Mouse (Mus musculus): ENCODE measurements around the gene Uso1. TPM values are rescaled to one million over a fixed set of nuclear protein-coding genes. Genes with fewer than 3 reads are reported as not detected.

Gene Uso1
- polyA plus RNA-seq, 1 experiment from 2014 or later, result 61.5 TPM

GRCm38 (mm10) chr5:92206121-92206520 is 68.4 kb downstream of the Uso1 start:
- H3K4me3 ChIP-seq (ENCODE audit: low read depth, low read length), result no peak overlapping the region
- no peak overlapping the region for H3K9ac ChIP-seq (ENCODE audit: low read depth, low read length)
- H3K27me3 ChIP-seq (replicated peaks; ENCODE audit: control insufficient read depth, insufficient read depth, low read length), result no peaks in the 10 kb centered on the region
- ATAC-seq, result no peak
- peaks cover 19% of the 10 kb centered on the region for H3K36me3 ChIP-seq (ENCODE audit: control insufficient read depth, insufficient read depth)
- WGBS, result 62% methylated on average over 6 of the region's 6 CpGs
- 0 out of 2 replicates have a peak overlapping the region, but pooled peaks have one; percentile 1 for H3K27ac ChIP-seq (ENCODE audit: low read depth, low read length)
- H3K4me1 ChIP-seq (replicated peaks; ENCODE audit: control insufficient read depth, insufficient read depth, low read length), result peaks cover 5% of the 10 kb centered on the region; the same call in 1 of the 2 replicates
- TF ChIP-seq CTCF (IDR thresholded peaks at IDR 0.05; ENCODE audit: low read depth), result no peak
- no peaks in the 10 kb centered on the region for H3K9me3 ChIP-seq (ENCODE audit: control insufficient read depth)
- H3K4me2 ChIP-seq (replicated peaks; ENCODE audit: low read depth), result no peak overlapping the region

GRCm38 (mm10) chr5:92210205-92210604 is 72.5 kb downstream of the Uso1 start:
- Histone ChIP-seq H3K4me3 (ENCODE audit: low read depth, low read length) (no peak overlapping the region), H3K9ac (ENCODE audit: low read depth, low read length) (no peak overlapping the region), H3K27ac (ENCODE audit: low read depth, low read length) (no peak overlapping the region), H3K4me1 (replicated peaks; ENCODE audit: control insufficient read depth, insufficient read depth, low read length) (no peaks in the 10 kb centered on the region), H3K36me3 (ENCODE audit: control insufficient read depth, insufficient read depth) (no peaks in the 10 kb centered on the region), H3K27me3 (replicated peaks; ENCODE audit: control insufficient read depth, insufficient read depth, low read length) (no peaks in the 10 kb centered on the region), H3K4me2 (replicated peaks; ENCODE audit: low read depth) (no peak overlapping the region), H3K9me3 (ENCODE audit: control insufficient read depth) (no peaks in the 10 kb centered on the region)
- no peak for ATAC-seq
- peak; percentile 32; the same call in 1 of the 2 replicates for TF ChIP-seq CTCF (IDR thresholded peaks at IDR 0.05; ENCODE audit: low read depth)
- 37% methylated on average over 8 of the region's 8 CpGs for WGBS

GRCm38 (mm10) chr5:92212231-92212630 is 74.5 kb downstream of the Uso1 start:
- 87% methylated on average over 4 of the region's 4 CpGs for WGBS
- H3K36me3 ChIP-seq (ENCODE audit: control insufficient read depth, insufficient read depth), result no peaks in the 10 kb centered on the region

GRCm38 (mm10) chr5:92215308-92215707 is 77.6 kb downstream of the Uso1 start, which contains the start of gene U90926:
U90926 (minus strand) TSS chr5:92215408.
- Histone ChIP-seq H3K36me3 (ENCODE audit: control insufficient read depth, insufficient read depth) (no peaks in the 10 kb centered on the region), H3K27me3 (replicated peaks; ENCODE audit: control insufficient read depth, insufficient read depth, low read length) (no peaks in the 10 kb centered on the region), H3K27ac (ENCODE audit: low read depth, low read length) (no peak within 1 kb of the TSS), H3K9me3 (ENCODE audit: control insufficient read depth) (no peaks in the 10 kb centered on the region), H3K4me1 (replicated peaks; ENCODE audit: control insufficient read depth, insufficient read depth, low read length) (no peaks in the 10 kb centered on the region), H3K4me3 (ENCODE audit: low read depth, low read length) (no peak within 1 kb of the TSS), H3K9ac (ENCODE audit: low read depth, low read length) (no peak within 1 kb of the TSS), H3K4me2 (replicated peaks; ENCODE audit: low read depth) (no peak within 1 kb of the TSS)
- 80% methylated on average over 4 of the region's 4 CpGs for WGBS
- TF ChIP-seq CTCF (IDR thresholded peaks at IDR 0.05; ENCODE audit: low read depth), result no peak
- ATAC-seq, result no peak

More at GRCm38 (mm10) chr5:92212231-92212630, 74.5 kb downstream of the Uso1 start:
- H3K27ac ChIP-seq (ENCODE audit: low read depth, low read length), result no peak overlapping the region
- no peaks in the 10 kb centered on the region for H3K9me3 ChIP-seq (ENCODE audit: control insufficient read depth)
- peak; percentile 61 for ATAC-seq
- TF ChIP-seq CTCF (IDR thresholded peaks at IDR 0.05; ENCODE audit: low read depth), result no peak
- H3K4me3 ChIP-seq (ENCODE audit: low read depth, low read length), result no peak overlapping the region
- no peak overlapping the region for H3K9ac ChIP-seq (ENCODE audit: low read depth, low read length)
- H3K4me2 ChIP-seq (replicated peaks; ENCODE audit: low read depth), result no peak overlapping the region
- H3K27me3 ChIP-seq (replicated peaks; ENCODE audit: control insufficient read depth, insufficient read depth, low read length), result no peaks in the 10 kb centered on the region
- no peaks in the 10 kb centered on the region for H3K4me1 ChIP-seq (replicated peaks; ENCODE audit: control insufficient read depth, insufficient read depth, low read length)

- no peaks in the 10 kb centered on the region for H3K9me3 ChIP-seq (ENCODE audit: control insufficient read depth)
- H3K4me1 ChIP-seq (replicated peaks; ENCODE audit: control insufficient read depth, insufficient read depth, low read length), result no peaks in the 10 kb centered on the region
- no peaks in the 10 kb centered on the region for H3K27me3 ChIP-seq (replicated peaks; ENCODE audit: control insufficient read depth, insufficient read depth, low read length)
- H3K36me3 ChIP-seq (ENCODE audit: control insufficient read depth, insufficient read depth), result no peaks in the 10 kb centered on the region
- H3K9ac ChIP-seq (ENCODE audit: low read depth, low read length), result no peak overlapping the region
- H3K4me2 ChIP-seq (replicated peaks; ENCODE audit: low read depth), result no peak overlapping the region
- no peak for TF ChIP-seq CTCF (IDR thresholded peaks at IDR 0.05; ENCODE audit: low read depth)
- WGBS, result 67% methylated on average over 17 of the region's 17 CpGs
- no peak for ATAC-seq
- no peak overlapping the region for H3K27ac ChIP-seq (ENCODE audit: low read depth, low read length)
- no peak overlapping the region for H3K4me3 ChIP-seq (ENCODE audit: low read depth, low read length)
Measured at GRCm38 (mm10) chr5:92218915-92219793, 81.4 kb downstream of the Uso1 start.

- 63% methylated on average over 6 of the region's 6 CpGs for WGBS
- H3K27ac ChIP-seq (ENCODE audit: low read depth, low read length), result no peak overlapping the region
Measured at GRCm38 (mm10) chr5:92219826-92220225, 82.1 kb downstream of the Uso1 start.

More at GRCm38 (mm10) chr5:92219826-92220225, 82.1 kb downstream of the Uso1 start:
- no peak overlapping the region for H3K4me2 ChIP-seq (replicated peaks; ENCODE audit: low read depth)
- ATAC-seq, result no peak
- no peaks in the 10 kb centered on the region for H3K27me3 ChIP-seq (replicated peaks; ENCODE audit: control insufficient read depth, insufficient read depth, low read length)
- no peak for TF ChIP-seq CTCF (IDR thresholded peaks at IDR 0.05; ENCODE audit: low read depth)
- H3K4me3 ChIP-seq (ENCODE audit: low read depth, low read length), result no peak overlapping the region
- no peak overlapping the region for H3K9ac ChIP-seq (ENCODE audit: low read depth, low read length)
- H3K9me3 ChIP-seq (ENCODE audit: control insufficient read depth), result no peaks in the 10 kb centered on the region
- H3K36me3 ChIP-seq (ENCODE audit: control insufficient read depth, insufficient read depth), result no peaks in the 10 kb centered on the region
- H3K4me1 ChIP-seq (replicated peaks; ENCODE audit: control insufficient read depth, insufficient read depth, low read length), result no peaks in the 10 kb centered on the region
